Mouse (Mus musculus) central nervous system, embryonic 18 days (tissue): ENCODE results near the gene Cgnl1. TPM values are rescaled to one million over a fixed set of nuclear protein-coding genes. Genes with fewer than 3 reads are reported as not detected.

Experiments used
- polyA plus RNA-seq: library from polyadenylated mRNA; depleted of rRNA; stranded (reverse); fragments of >200 nt; gene quantifications from 2 replicates; pipeline ENCODE4 v1.2.3, GENCODE M21; 2012; rRNA removed

Cgnl1 gene
- 3.8 and 4.5 TPM in 2 replicates for polyA plus RNA-seq

DNA sequence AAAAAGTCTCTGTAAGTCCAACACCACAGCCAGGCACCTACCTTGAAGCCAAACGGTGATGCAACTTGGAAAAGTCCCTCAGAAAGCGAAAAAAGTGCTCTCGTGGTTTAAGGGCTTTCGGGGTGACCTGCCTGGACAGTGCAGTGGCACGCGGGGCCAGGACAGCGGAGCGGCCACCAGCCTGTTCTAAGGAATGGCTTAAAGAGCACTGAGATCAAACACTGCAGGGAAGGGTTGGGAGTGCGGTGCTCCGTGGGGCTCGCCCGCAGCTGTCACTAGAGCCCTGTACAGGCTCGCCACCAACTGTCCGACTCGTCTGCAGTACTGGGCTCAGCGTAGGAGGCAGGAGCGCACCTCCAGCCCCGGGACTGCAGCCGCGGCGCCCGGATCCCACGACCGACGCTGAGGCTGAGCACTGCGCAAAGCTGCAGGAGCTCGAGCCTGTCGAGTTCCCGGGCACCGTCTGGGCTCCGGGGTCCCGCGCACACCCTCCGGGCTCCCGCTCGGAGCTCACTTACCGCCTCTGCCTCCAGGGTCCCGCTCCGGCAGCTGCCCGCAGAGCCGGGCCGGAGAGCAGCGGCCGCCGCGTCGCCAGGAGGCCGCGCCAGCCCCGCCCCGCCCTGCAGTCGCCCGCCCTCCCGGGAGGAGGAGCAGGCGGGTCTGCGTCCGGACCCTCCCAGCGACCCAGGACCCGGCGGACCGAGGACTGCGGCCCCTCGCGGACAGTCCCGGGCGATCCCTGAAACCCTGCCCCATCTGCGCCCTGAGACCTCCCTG is at the start of gene Cgnl1:
Gene Cgnl1 (minus strand): TSS at position 612 of the 777 bp plus-strand sequence.

GRCm38 (mm10) chr9:71591938-71592548 is 179.4 kb downstream of the Cgnl1 start, which contains the start of gene Myzap:
Myzap (minus strand) TSS chr9:71592360.

Other genes starting within 250 kb of the Cgnl1 start
- gene Myzap, start 179.2 kb downstream of the Cgnl1 start, polyA plus RNA-seq = 1.4 and 2.8 TPM in 2 replicates